11 mouse cellular contexts compared by ENCODE assay signal in genomic region chr3:102979550-102980348, GRCm38 (mm10). TPM values are rescaled to one million over a fixed set of nuclear protein-coding genes. Genes with fewer than 3 reads are reported as not detected.
DNase-seq lines count a peak whose midpoint lies in the region; ATAC-seq lines count a peak whose summit lies in the region.
"Had no signal": no experiment of that assay in that cellular context is flagged by ENCODE, and none has a peak within 500 bp of the region (broad histone marks: within the 10 kb centered on the region; RNA-seq: fewer than 3 reads in every experiment).

No protein-coding gene starts in this region.

- no peaks in the 10 kb centered on the region for H3K36me3 ChIP-seq in hindbrain, embryonic 13.5 days
- H3K36me3 ChIP-seq: G1E; lung, embryonic 15.5 days had no signal

- H3K4me1 ChIP-seq in hindbrain, embryonic 13.5 days (replicated peaks) = peaks cover 8% of the 10 kb centered on the region
- H3K4me1 ChIP-seq: lung, embryonic 15.5 days had no signal

- H3K4me2 ChIP-seq in hindbrain, embryonic 13.5 days = peak overlapping the region; percentile 51
- H3K4me2 ChIP-seq: lung, embryonic 15.5 days had no signal

- no peaks in the 10 kb centered on the region for H3K27me3 ChIP-seq in hindbrain, embryonic 13.5 days
- H3K27me3 ChIP-seq: lung, embryonic 15.5 days had no signal

- H3K27ac ChIP-seq in hindbrain, embryonic 13.5 days = peak overlapping the region; percentile 90
- H3K27ac ChIP-seq: lung, embryonic 15.5 days had no signal

- 15% methylated on average over 10 of the region's 10 CpGs for WGBS in hindbrain, embryonic 13.5 days

- no peaks in the 10 kb centered on the region for H3K9me3 ChIP-seq in hindbrain, embryonic 13.5 days
- H3K9me3 ChIP-seq: G1E; lung, embryonic 15.5 days had no signal

- peak overlapping the region; percentile 25 for H3K4me3 ChIP-seq in hindbrain, embryonic 13.5 days
- H3K4me3 ChIP-seq: lung, embryonic 15.5 days had no signal

- peak overlapping the region; percentile 62 for H3K9ac ChIP-seq in hindbrain, embryonic 13.5 days
- H3K9ac ChIP-seq: lung, embryonic 15.5 days had no signal

- peak; percentile 98 for ATAC-seq in hindbrain, embryonic 13.5 days (ENCODE audit: low FRiP score)

- peak; percentile 34 to 43 for DNase-seq in layer of hippocampus, postnatal 10 days (ENCODE audit: low spot score in 2 of 2)
- DNase-seq in layer of hippocampus, adult 9-10 months (ENCODE audit: low spot score) = no peak
- peak; percentile 57 for DNase-seq in embryo, embryonic 9.5 days (ENCODE audit: extremely low spot score)
- DNase-seq in retina, embryonic 14.5 days (ENCODE audit: low spot score) = peak; percentile 77
- no peak for DNase-seq in thymus, postnatal 25 days
- no peak for DNase-seq in spleen, postnatal 4 days (ENCODE audit: low spot score in 2 of 2)
- DNase-seq in adrenal gland, adult 8-10 months = no peak

RNA-seq across cellular contexts. Expression of gene Sike1, which starts 15.8 kb away (rescaled TPM):
- 100 to 1,000 TPM in 1 of 2 experiments, 10 to 100 TPM in 1; 90.6 to 101 TPM for total RNA-seq in layer of hippocampus, postnatal 10 days (2021)
- polyA plus RNA-seq in hindbrain, embryonic 13.5 days (2015; fragmentation: Nextera tagmentation; extraction: Ambion mirVana) = 54.3 and 64.6 TPM in 2 replicates
- 10 to 100 TPM; 58.0 to 81.4 (median 68.5) TPM for total RNA-seq in adrenal gland, adult 8-10 months (2022)

RNA-seq across cellular contexts. Expression of gene Nr1h5, which starts 15.8 kb away (rescaled TPM):
- not detected for total RNA-seq in layer of hippocampus, postnatal 10 days (2021)
- 0.08 TPM in 1 of 2 replicates, not detected in the other for polyA plus RNA-seq in hindbrain, embryonic 13.5 days (2015; fragmentation: Nextera tagmentation; extraction: Ambion mirVana)
- total RNA-seq in adrenal gland, adult 8-10 months (2022) = not detected
- total RNA-seq: G1E had no signal
- polyA plus RNA-seq: G1E; large intestine, adult 2 months had no signal

RNA-seq across cellular contexts. Expression of gene Csde1, which starts 40.5 kb away (rescaled TPM):
- total RNA-seq in layer of hippocampus, postnatal 10 days (2021) = 100 to 1,000 TPM; 283 to 289 TPM
- polyA plus RNA-seq in hindbrain, embryonic 13.5 days (2015; fragmentation: Nextera tagmentation; extraction: Ambion mirVana) = 448 and 460 TPM in 2 replicates
- 100 to 1,000 TPM; 349 to 384 (median 357) TPM for total RNA-seq in adrenal gland, adult 8-10 months (2022)

RNA-seq across cellular contexts. Expression of gene Sycp1, which starts 43.8 kb away (rescaled TPM):
- not detected for total RNA-seq in layer of hippocampus, postnatal 10 days (2021)
- not detected in 2 replicates for polyA plus RNA-seq in hindbrain, embryonic 13.5 days (2015; fragmentation: Nextera tagmentation; extraction: Ambion mirVana)
- not detected for total RNA-seq in adrenal gland, adult 8-10 months (2022)
- polyA plus RNA-seq: G1E; large intestine, adult 2 months; lung, embryonic 15.5 days had no signal

Comparison
In these comparisons a context has a peak if more than half of its experiments do, and no peak if none do; other contexts are left out.
1. DNase-seq: peak in layer of hippocampus, postnatal 10 days (2 of 2), embryo, embryonic 9.5 days (single experiment) and retina, embryonic 14.5 days (single experiment); none in layer of hippocampus, adult 9-10 months (single experiment), thymus, postnatal 25 days (single experiment), spleen, postnatal 4 days (0 of 2) and adrenal gland, adult 8-10 months (single experiment).